Mouse (Mus musculus) embryonic facial prominence, embryonic 15.5 days (tissue): ENCODE data around the gene Gab2. TPM values are rescaled to one million over a fixed set of nuclear protein-coding genes. Genes with fewer than 3 reads are reported as not detected.

ENCODE experiments used
- ATAC-seq: fragments of 200-750 bp; cut with Nextera tagmentation; 2 replicates; pipeline ENCODE4 v1.8.0; 2017; ENCODE audit warnings: low read depth, moderate TSS enrichment; ENCODE audit not compliant: insufficient number of reproducible peaks, low FRiP score, low TSS enrichment
- H3K27ac ChIP-seq: fragments of 300-500 bp; sonication (generic); replicated peaks from 2 replicates; pipeline ENCODE4 v1.5.1; 2015; ENCODE audit warnings: mild to moderate bottlenecking, inconsistent platforms
- H3K27me3 ChIP-seq: fragments of 300-500 bp; sonication (generic); 2 replicates; pipeline ENCODE4 v1.6.1; 2015; ENCODE audit warnings: inconsistent platforms
- H3K36me3 ChIP-seq: fragments of 300-500 bp; sonication (generic); 2 replicates; pipeline ENCODE4 v1.6.1; 2015; ENCODE audit warnings: mild to moderate bottlenecking, inconsistent platforms
- H3K4me1 ChIP-seq: fragments of 300-500 bp; sonication (generic); 2 replicates; pipeline ENCODE4 v1.6.1; 2015; ENCODE audit warnings: inconsistent platforms
- H3K4me2 ChIP-seq: fragments of 300-500 bp; sonication (generic); replicated peaks from 2 replicates; pipeline ENCODE4 v1.6.1; 2015; ENCODE audit warnings: mild to moderate bottlenecking, inconsistent platforms
- H3K4me3 ChIP-seq: fragments of 300-500 bp; sonication (generic); replicated peaks from 2 replicates; pipeline ENCODE4 v1.5.1; 2015; ENCODE audit warnings: mild to moderate bottlenecking, inconsistent platforms
- H3K9ac ChIP-seq: fragments of 300-500 bp; sonication (generic); 2 replicates; pipeline ENCODE4 v1.6.1; 2015; ENCODE audit warnings: inconsistent platforms
- H3K9me3 ChIP-seq: fragments of 300-500 bp; sonication (generic); replicated peaks from 2 replicates; pipeline ENCODE4 v1.6.1; 2016; ENCODE audit warnings: inconsistent platforms
- WGBS: fragments of 180-500 bp; shearing (Covaris S2); methylation state at CpG from one replicate; pipeline ENCODE4 v1.1.7; 2015; 5-methylcytosine and 5-hydroxymethylcytosine counted together
- polyA plus RNA-seq: library from polyadenylated mRNA; unstranded; fragments of >200 nt; fragmentation: Nextera tagmentation; extraction: Ambion mirVana; gene quantifications from 2 replicates; pipeline ENCODE4 v1.2.1, GENCODE M21; 2015

Gene Gab2
- polyA plus RNA-seq, 1 experiment from 2014 or later = 6.0 TPM

- ATAC-seq = no peak
- 83% methylated on average over 1 of the region's 1 CpGs for WGBS
- Histone ChIP-seq H3K9me3 (no peaks in the 10 kb centered on the region), H3K36me3 (no peaks in the 10 kb centered on the region), H3K4me3 (no peak overlapping the region), H3K4me1 (peaks cover 11% of the 10 kb centered on the region), H3K4me2 (no peak overlapping the region), H3K27ac (no peak overlapping the region), H3K9ac (no peak overlapping the region), H3K27me3 (no peaks in the 10 kb centered on the region)
Observed at GRCm38 (mm10) chr7:97336678-97337077, 255.3 kb downstream of the Gab2 start.

DNA sequence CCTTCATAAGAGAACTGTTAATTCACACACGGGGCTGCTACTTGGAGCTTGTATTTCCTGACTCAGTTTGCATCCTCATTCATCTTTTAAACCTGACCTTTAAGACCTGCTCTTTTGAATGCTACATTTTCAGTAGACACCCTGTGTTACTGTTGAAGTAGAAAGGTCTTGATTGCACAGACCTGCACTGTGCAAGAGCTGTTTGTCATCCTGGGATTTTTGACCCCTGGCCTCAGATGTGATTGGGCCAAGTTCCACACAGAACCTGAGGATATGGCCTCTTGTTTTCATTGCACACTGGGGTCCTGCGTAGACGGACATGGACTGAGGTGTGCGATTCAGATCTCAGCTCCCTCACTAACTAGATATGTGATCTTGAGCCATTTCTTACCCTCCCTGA, 257.2 kb downstream of the Gab2 start:
- H3K9ac ChIP-seq = no peak overlapping the region
- H3K4me1 ChIP-seq = no peaks in the 10 kb centered on the region
- H3K36me3 ChIP-seq = no peaks in the 10 kb centered on the region
- H3K9me3 ChIP-seq = no peaks in the 10 kb centered on the region
- 84% methylated on average over 4 of the region's 4 CpGs for WGBS
- no peak overlapping the region for H3K4me2 ChIP-seq
- H3K27ac ChIP-seq = no peak overlapping the region
- no peak overlapping the region for H3K4me3 ChIP-seq
- H3K27me3 ChIP-seq = no peaks in the 10 kb centered on the region
- ATAC-seq = no peak

DNA sequence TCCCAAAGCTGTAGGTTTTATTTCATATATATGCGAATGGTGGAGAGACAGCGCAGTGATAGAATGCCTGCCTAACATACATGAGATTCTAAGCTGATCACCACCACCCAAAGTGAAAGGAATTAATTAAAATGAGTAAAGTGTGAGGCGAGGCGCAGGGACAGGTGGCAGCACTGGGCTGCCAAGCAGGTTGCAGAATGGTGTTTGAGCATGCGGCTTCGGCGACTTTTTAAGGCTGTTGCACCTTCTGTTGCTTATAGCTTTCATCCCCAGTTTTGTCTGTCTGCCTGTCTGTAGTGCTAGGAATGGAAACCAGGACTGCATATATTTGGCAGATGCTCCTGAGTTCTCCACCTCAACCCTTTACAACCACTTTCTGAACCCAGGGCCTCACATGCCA, 258.2 kb downstream of the Gab2 start:
- H3K4me2 ChIP-seq = no peak overlapping the region
- no peak overlapping the region for H3K4me3 ChIP-seq
- H3K4me1 ChIP-seq = 0 out of 2 replicates have a peak, but pooled peaks cover under 1% of the 10 kb centered on the region
- no peak overlapping the region for H3K9ac ChIP-seq
- H3K27me3 ChIP-seq = no peaks in the 10 kb centered on the region
- 90% methylated on average over 7 of the region's 7 CpGs for WGBS
- ATAC-seq = no peak
- H3K36me3 ChIP-seq = no peaks in the 10 kb centered on the region
- H3K9me3 ChIP-seq = no peaks in the 10 kb centered on the region
- no peak overlapping the region for H3K27ac ChIP-seq

GRCm38 (mm10) chr7:97340907-97341849, 259.8 kb downstream of the Gab2 start:
- 62% methylated on average over 18 of the region's 18 CpGs for WGBS
- ATAC-seq = no peak
- no peak overlapping the region for H3K4me2 ChIP-seq
- no peaks in the 10 kb centered on the region for H3K36me3 ChIP-seq
- peaks cover 16% of the 10 kb centered on the region for H3K4me1 ChIP-seq
- no peak overlapping the region for H3K4me3 ChIP-seq
- no peak overlapping the region for H3K27ac ChIP-seq
- no peaks in the 10 kb centered on the region for H3K27me3 ChIP-seq
- no peaks in the 10 kb centered on the region for H3K9me3 ChIP-seq
- no peak overlapping the region for H3K9ac ChIP-seq

DNA sequence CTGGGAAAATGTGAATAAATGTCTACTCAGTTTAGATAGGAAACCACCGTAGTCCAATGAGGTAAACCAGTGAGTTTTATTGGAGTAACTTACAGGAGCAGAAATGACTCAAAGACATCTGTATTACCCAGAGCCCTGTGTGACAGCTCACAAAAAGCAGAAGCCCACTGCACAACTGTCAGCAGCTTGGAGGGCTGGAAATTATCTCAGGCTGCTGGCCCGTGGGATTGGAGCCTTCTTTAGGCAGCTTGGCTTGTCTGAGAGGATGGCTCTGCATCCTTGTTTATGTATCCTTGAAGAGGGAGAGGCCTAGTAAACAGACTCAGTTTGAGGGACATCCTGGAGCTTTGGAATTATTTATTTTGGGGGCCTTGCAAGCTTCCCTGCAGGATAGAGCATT, 261.6 kb downstream of the Gab2 start:
- no peak overlapping the region for H3K27ac ChIP-seq
- no peaks in the 10 kb centered on the region for H3K9me3 ChIP-seq
- 70% methylated on average over 2 of the region's 2 CpGs for WGBS
- H3K36me3 ChIP-seq = no peaks in the 10 kb centered on the region
- H3K4me2 ChIP-seq = no peak overlapping the region
- no peak overlapping the region for H3K4me3 ChIP-seq
- ATAC-seq = no peak
- H3K4me1 ChIP-seq = peaks cover 18% of the 10 kb centered on the region
- no peak overlapping the region for H3K9ac ChIP-seq
- H3K27me3 ChIP-seq = no peaks in the 10 kb centered on the region

DNA sequence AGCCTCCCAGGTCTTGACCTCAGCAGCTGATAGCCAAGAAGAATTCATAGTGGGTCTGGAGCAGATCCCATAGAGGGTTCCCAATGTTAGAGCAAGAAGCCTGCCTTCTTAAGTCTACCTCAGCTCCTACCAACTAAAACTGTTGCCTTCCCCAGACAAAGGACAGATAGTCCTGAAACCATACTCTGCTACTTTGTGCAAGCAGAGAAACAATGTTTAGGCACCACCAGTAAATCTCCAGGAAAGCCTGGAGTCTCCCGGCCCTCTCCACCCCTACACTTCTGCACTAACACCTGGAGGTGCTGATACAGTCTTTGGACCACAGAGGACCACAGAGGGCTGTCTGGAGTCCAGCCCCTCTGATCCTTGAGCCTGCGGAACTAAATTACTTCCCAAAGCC, 263.3 kb downstream of the Gab2 start:
- Histone ChIP-seq H3K27ac (peak overlapping the region; percentile 44; the same call in 1 of the 2 replicates), H3K36me3 (peaks cover 10% of the 10 kb centered on the region), H3K4me2 (no peak overlapping the region), H3K27me3 (no peaks in the 10 kb centered on the region), H3K4me3 (no peak overlapping the region), H3K4me1 (peaks cover 18% of the 10 kb centered on the region), H3K9me3 (no peaks in the 10 kb centered on the region), H3K9ac (no peak overlapping the region)
- no peak for ATAC-seq
- WGBS = 81% methylated on average over 2 of the region's 2 CpGs

DNA sequence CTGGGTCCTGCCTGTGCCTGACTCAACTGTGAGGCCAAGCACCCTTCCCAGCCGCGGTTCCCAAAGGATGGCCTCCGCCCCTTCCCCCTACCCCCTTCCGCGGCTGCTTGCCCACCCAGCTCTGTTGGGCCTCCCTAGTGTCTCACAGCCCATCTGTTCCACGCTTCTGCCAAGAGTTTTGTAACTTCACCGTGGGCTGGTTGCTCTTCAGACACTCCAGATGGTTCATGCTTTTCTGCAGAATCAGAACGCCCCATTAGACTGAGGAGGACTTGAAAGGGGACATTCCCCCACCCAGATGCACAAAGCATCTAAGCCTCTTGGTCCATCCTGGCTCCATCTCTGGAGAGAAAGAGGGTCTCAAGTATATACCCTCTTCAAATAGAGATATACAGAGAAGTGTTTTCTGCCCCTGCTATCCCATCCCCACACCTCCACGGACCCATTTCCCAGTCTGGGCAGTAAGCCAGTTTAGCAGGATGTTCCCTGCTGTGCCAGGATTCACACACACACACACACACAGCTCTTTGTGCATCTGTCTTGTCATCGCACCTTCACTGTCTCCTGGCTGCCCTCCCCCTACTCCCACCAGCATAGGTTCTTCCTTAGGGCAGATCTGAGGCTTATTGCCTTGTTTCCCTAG, 264.0 kb downstream of the Gab2 start:
- Histone ChIP-seq H3K4me2 (no peak overlapping the region), H3K9me3 (no peaks in the 10 kb centered on the region), H3K4me1 (peaks cover 18% of the 10 kb centered on the region), H3K9ac (no peak overlapping the region), H3K4me3 (no peak overlapping the region), H3K27me3 (no peaks in the 10 kb centered on the region), H3K36me3 (peaks cover 12% of the 10 kb centered on the region), H3K27ac (peak overlapping the region; percentile 44; the same call in 1 of the 2 replicates)
- WGBS = 45% methylated on average over 10 of the region's 10 CpGs
- ATAC-seq = peak; percentile 55; the same call in 1 of the 2 replicates

- Histone ChIP-seq H3K9ac (no peak overlapping the region), H3K4me2 (no peak overlapping the region), H3K27ac (no peak overlapping the region), H3K36me3 (peaks cover 12% of the 10 kb centered on the region), H3K9me3 (no peaks in the 10 kb centered on the region), H3K4me1 (peaks cover 18% of the 10 kb centered on the region), H3K4me3 (no peak overlapping the region), H3K27me3 (no peaks in the 10 kb centered on the region)
- 68% methylated on average over 9 of the region's 9 CpGs for WGBS
- no peak for ATAC-seq
Observed at GRCm38 (mm10) chr7:97346111-97346821, 264.9 kb downstream of the Gab2 start.

- no peak overlapping the region for H3K9ac ChIP-seq
- no peak overlapping the region for H3K27ac ChIP-seq
- H3K36me3 ChIP-seq = peaks cover 12% of the 10 kb centered on the region
- no peaks in the 10 kb centered on the region for H3K27me3 ChIP-seq
- no peaks in the 10 kb centered on the region for H3K9me3 ChIP-seq
- 83% methylated on average over 4 of the region's 4 CpGs for WGBS
- ATAC-seq = no peak
- H3K4me1 ChIP-seq = peaks cover 18% of the 10 kb centered on the region
- no peak overlapping the region for H3K4me3 ChIP-seq
- H3K4me2 ChIP-seq = no peak overlapping the region
Observed at GRCm38 (mm10) chr7:97346822-97347166, 265.4 kb downstream of the Gab2 start.

GRCm38 (mm10) chr7:97347464-97347863, 266.1 kb downstream of the Gab2 start:
- 97% methylated on average over 15 of the region's 15 CpGs for WGBS
- no peak for ATAC-seq
- Histone ChIP-seq H3K4me3 (no peak overlapping the region), H3K36me3 (peaks cover 12% of the 10 kb centered on the region), H3K27ac (no peak overlapping the region), H3K9ac (no peak overlapping the region), H3K4me1 (peaks cover 18% of the 10 kb centered on the region), H3K4me2 (no peak overlapping the region), H3K27me3 (no peaks in the 10 kb centered on the region), H3K9me3 (no peaks in the 10 kb centered on the region)

GRCm38 (mm10) chr7:97348318-97348717, 266.9 kb downstream of the Gab2 start:
- no peak overlapping the region for H3K4me3 ChIP-seq
- peaks cover 18% of the 10 kb centered on the region for H3K4me1 ChIP-seq
- H3K4me2 ChIP-seq = no peak overlapping the region
- no peak for ATAC-seq
- no peaks in the 10 kb centered on the region for H3K27me3 ChIP-seq
- H3K9ac ChIP-seq = no peak overlapping the region
- 80% methylated on average over 3 of the region's 3 CpGs for WGBS
- no peak overlapping the region for H3K27ac ChIP-seq
- H3K36me3 ChIP-seq = peaks cover 12% of the 10 kb centered on the region
- H3K9me3 ChIP-seq = no peaks in the 10 kb centered on the region
